Mouse (Mus musculus) megakaryocyte, embryonic 14.5 days (primary cell): ENCODE results near the gene Rtp1. TPM values are rescaled to one million over a fixed set of nuclear protein-coding genes. Genes with fewer than 3 reads are reported as not detected.

Source experiments
- H3K27me3 ChIP-seq: replicated peaks from 2 replicates; pipeline ENCODE3; 2012; ENCODE audit warnings: inconsistent platforms
- H3K36me3 ChIP-seq: replicated peaks from 2 replicates; pipeline ENCODE3; 2012; ENCODE audit warnings: low read length, inconsistent platforms, mixed read lengths
- H3K4me1 ChIP-seq: 2 replicates; pipeline ENCODE4 v1.6.1; 2012; ENCODE audit warnings: inconsistent platforms
- H3K4me3 ChIP-seq: replicated peaks from 2 replicates; pipeline ENCODE3; 2012; ENCODE audit warnings: moderate library complexity, mild to moderate bottlenecking, inconsistent platforms
- H3K9me3 ChIP-seq: 2 replicates; pipeline ENCODE4 v1.6.1; 2012; ENCODE audit warnings: inconsistent platforms
- FLI1 ChIP-seq: IDR thresholded peaks from 2 replicates; pipeline ENCODE4 v1.6.1; 2012; ENCODE audit warnings: low read length, inconsistent platforms, mixed read lengths
- GATA1 ChIP-seq: IDR thresholded peaks from 3 replicates; pipeline ENCODE4 v1.6.1; 2012; ENCODE audit warnings: mixed read lengths, low read length, inconsistent platforms, borderline replicate concordance
- polyA plus RNA-seq: library from polyadenylated mRNA; stranded (reverse); fragments of >175 nt; gene quantifications from 2 replicates; pipeline ENCODE4 v1.2.3, GENCODE M21; 2012; ENCODE audit warnings: low replicate concordance; ENCODE audit not compliant: insufficient read depth

Gene Rtp1
- polyA plus RNA-seq, 1 experiment, result not detected

DNA sequence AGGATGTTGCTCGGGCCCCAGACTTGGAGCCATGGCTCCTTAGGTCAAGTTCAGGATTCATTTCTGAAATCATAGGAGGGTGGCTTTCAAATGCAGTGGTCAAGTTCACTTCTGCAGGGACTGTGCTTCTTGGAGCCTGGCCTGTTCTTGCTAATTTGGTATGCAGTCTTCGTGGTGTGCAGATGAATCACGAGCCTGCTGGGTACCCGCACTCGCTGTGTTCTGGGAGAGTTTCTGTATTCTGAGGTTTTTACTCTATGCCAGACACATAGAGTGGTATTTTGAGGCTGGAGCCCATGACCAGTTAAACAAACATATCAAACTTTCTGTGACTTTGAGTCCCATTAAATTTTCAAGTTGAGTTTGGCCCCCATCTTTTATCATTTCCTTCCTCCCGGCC, 25.4 kb downstream of the Rtp1 start:
- peaks cover 13% of the 10 kb centered on the region for H3K27me3 ChIP-seq
- peaks cover 5% of the 10 kb centered on the region; the same call in 1 of the 2 replicates for H3K9me3 ChIP-seq
- no peaks in the 10 kb centered on the region; the same call in 1 of the 2 replicates for H3K4me1 ChIP-seq
- TF ChIP-seq FLI1, result no peak
- TF ChIP-seq GATA1, result no peak
- no peak overlapping the region for H3K4me3 ChIP-seq
- H3K36me3 ChIP-seq, result no peaks in the 10 kb centered on the region

DNA sequence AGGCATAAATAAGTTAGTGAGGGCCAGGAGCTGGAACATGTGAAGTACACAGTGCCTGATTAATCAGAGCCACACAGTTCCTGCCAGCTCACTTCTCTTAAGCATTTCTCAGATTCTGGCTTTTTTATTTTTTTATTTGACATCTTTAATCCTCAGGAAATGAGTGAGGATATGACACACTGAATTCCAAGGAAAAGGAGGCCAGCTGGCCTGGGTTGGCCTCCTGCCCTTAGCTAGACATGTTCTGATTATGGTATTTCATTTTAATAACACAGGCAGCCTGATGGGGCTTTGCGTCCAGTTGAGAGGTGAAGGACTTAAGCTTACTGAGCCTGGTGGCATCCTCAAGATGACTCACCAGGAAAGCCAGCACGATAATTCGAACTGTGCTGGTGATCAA, 27.6 kb downstream of the Rtp1 start:
- Histone ChIP-seq H3K4me1 (no peaks in the 10 kb centered on the region), H3K4me3 (no peak overlapping the region), H3K27me3 (peaks cover 13% of the 10 kb centered on the region), H3K36me3 (no peaks in the 10 kb centered on the region), H3K9me3 (peaks cover 5% of the 10 kb centered on the region; the same call in 1 of the 2 replicates)
- TF ChIP-seq FLI1 (no peak), GATA1 (no peak)

DNA sequence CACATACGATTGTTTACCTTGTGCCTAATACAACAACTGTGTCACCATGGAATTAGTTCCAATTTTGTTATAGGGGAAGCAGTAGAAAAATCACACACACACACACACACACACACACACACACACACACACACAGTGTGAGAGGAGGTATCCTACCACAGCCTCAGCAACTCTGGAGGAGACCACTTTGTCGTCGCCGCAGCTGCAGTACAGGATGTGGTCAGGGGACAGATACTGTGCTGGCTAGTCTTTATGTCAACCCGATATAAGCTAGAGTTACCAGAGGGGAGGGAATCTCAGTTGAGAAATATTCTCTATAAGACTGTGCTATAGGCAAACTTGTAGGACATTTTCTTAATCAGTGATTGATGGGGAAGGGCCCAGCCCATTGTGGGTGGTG, 28.4 kb downstream of the Rtp1 start:
- H3K9me3 ChIP-seq, result peaks cover 5% of the 10 kb centered on the region; the same call in 1 of the 2 replicates
- H3K4me1 ChIP-seq, result no peaks in the 10 kb centered on the region
- TF ChIP-seq FLI1 (no peak), GATA1 (no peak)
- peaks cover 13% of the 10 kb centered on the region for H3K27me3 ChIP-seq
- no peaks in the 10 kb centered on the region for H3K36me3 ChIP-seq
- no peak overlapping the region for H3K4me3 ChIP-seq

DNA sequence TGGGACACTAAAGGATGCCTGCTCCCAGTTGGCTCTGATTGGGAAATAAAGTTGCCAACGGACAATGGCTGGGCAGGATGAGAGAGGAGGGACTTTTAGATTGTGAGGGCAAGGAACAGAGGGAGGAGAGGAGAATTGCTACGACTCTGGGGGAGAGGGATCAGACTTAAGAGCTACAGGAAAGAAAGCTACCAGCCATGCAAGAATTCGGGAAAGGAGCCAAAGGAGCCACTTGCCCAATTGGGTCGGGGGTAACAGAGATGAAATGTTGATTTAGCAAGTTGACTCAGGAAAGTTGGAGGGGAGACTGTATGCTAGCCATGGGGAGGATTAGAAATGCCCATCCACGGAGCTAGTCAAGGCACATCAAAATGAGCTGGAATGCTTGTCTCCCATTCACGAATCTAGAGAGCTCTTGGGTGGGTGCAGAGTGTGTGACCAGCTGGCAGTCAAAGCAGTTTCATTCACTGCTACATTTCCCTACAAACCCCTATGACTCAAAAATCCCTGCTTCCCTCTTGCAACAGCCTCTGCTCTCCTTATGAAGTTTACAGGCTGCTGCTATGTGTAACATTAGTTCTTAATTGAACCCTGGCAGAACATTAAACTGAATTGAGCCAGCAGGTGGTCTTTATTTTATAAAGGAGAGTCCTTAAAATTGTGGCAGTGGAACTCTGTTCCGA, 30.1 kb downstream of the Rtp1 start:
- H3K9me3 ChIP-seq, result peaks cover 6% of the 10 kb centered on the region; the same call in 1 of the 2 replicates
- H3K4me3 ChIP-seq, result no peak overlapping the region
- no peaks in the 10 kb centered on the region for H3K36me3 ChIP-seq
- TF ChIP-seq FLI1, result no peak
- no peak for TF ChIP-seq GATA1
- H3K4me1 ChIP-seq, result no peaks in the 10 kb centered on the region
- peaks cover 12% of the 10 kb centered on the region for H3K27me3 ChIP-seq

DNA sequence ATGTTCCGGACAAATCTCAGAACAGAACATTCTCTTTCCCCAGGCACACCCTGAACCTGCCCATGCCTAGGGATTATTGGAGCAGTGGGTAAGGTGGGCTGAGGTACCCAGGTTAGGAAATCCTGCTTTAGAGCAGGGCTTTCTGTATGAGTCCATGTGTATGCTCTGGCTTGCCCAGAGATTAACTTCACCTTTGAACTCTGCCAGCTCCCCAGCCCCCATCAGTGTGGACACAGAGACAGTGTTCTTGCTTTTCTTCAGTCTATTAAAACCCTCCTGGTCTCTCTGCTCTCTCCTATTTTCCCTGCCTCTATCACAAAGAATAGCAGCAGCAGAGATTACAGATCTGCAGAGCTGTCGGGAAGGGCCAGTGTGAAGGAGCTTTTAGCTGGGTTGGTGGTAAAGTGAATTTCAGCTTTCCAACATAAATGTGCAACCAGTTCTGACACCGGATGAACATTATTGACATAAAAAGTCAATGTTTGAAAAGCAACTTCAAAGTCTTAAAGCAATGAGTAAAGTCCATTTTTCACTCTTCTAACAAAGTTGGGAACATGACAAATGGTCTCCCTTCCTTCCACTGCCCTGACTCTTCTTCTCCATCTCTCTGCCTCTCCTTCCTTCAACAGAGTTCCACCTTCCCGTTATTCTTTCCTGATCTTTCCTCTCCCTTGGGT, 34.9 kb downstream of the Rtp1 start:
- Histone ChIP-seq H3K9me3 (0 out of 2 replicates have a peak, but pooled peaks cover 2% of the 10 kb centered on the region), H3K27me3 (peaks cover 5% of the 10 kb centered on the region), H3K4me3 (no peak overlapping the region), H3K4me1 (no peaks in the 10 kb centered on the region), H3K36me3 (no peaks in the 10 kb centered on the region)
- TF ChIP-seq FLI1 (no peak), GATA1 (no peak)

DNA sequence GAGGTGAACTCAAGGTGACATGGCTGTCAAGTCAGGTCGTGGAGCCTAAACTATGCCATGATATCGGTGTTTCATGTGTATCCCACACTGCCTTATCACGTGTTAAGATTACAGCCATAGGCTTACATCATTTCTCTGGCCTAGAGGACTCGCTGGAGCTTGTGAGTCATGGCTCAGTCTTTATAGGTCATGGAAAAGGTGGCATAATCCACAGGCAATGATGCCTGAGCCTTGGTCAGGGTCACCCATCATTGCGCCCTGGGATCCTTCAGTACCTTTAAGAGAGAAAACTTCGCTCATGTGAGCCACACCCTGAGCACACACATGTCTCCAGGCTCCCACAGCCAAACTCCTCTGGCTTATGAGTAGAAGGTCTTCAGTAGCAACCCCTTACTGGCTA, 42.6 kb downstream of the Rtp1 start:
- no peaks in the 10 kb centered on the region for H3K4me1 ChIP-seq
- H3K4me3 ChIP-seq, result no peak overlapping the region
- H3K9me3 ChIP-seq, result peaks cover 15% of the 10 kb centered on the region; the same call in 1 of the 2 replicates
- H3K27me3 ChIP-seq, result no peaks in the 10 kb centered on the region
- no peaks in the 10 kb centered on the region for H3K36me3 ChIP-seq
- TF ChIP-seq GATA1 (no peak), FLI1 (no peak)

DNA sequence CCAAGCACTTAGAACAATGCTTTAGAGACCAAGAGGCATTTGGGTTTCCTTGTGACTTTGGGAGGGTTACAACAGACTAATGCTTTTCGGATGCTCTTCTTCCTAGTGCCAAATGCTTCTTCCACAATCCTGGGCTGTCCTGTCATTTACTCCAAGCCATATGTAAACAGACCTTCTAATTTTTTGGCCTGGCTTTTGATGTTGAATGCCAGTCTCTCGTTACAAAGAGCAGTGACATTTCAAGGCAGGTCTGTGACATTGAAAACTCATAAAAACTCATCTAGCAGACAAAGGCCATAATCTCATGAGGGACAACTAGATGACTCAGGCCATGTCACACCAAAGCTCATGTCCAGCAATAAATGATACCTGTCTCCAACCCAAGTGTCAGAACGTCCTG, 43.1 kb downstream of the Rtp1 start:
- Histone ChIP-seq H3K4me1 (no peaks in the 10 kb centered on the region), H3K9me3 (peaks cover 15% of the 10 kb centered on the region; the same call in 1 of the 2 replicates), H3K4me3 (no peak overlapping the region), H3K27me3 (peaks cover 2% of the 10 kb centered on the region), H3K36me3 (no peaks in the 10 kb centered on the region)
- TF ChIP-seq FLI1 (no peak), GATA1 (no peak)

DNA sequence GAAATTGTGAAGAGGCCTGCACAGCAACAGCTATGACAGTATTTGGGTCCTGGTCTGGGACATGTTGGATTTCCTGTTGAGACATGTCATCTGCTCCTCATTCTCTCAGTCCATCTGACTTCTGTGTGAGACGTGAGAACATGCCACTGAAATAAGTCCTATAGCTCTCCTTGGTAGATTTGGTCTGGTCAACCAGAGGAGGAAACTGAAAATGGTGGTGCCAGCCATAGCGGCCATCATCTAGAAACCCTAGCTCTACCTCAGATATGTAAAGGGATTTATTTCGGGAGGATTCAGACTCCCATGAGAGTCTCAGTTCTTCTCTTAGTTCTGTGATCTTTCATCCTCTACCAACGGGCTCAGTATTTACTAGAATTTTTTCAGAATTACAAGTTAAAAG, 46.7 kb downstream of the Rtp1 start:
- TF ChIP-seq GATA1, result no peak
- no peak for TF ChIP-seq FLI1
- Histone ChIP-seq H3K36me3 (no peaks in the 10 kb centered on the region), H3K27me3 (peaks cover 2% of the 10 kb centered on the region), H3K9me3 (0 out of 2 replicates have a peak, but pooled peaks cover 6% of the 10 kb centered on the region), H3K4me3 (no peak overlapping the region), H3K4me1 (no peaks in the 10 kb centered on the region)

DNA sequence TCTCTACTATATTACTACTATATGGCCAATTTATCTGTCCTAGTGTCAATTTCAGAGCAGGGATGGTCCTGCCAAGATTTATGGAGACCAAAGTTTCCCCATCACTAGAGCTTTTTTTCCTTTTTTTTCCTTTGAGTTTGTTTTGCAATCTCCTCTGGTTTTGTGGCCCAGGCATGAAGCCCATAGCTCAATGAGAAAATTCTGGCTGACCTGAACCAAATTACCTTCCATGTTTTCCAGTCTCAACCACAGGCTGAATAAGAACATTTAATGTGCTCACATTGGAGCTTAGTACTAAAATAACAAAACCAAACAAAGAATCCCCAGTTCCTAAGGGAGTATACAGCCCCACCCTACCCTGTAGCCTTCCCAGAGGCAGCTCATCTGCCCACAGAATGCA, 47.7 kb downstream of the Rtp1 start:
- H3K4me1 ChIP-seq, result no peaks in the 10 kb centered on the region
- H3K36me3 ChIP-seq, result no peaks in the 10 kb centered on the region
- H3K4me3 ChIP-seq, result no peak overlapping the region
- 0 out of 2 replicates have a peak, but pooled peaks cover 5% of the 10 kb centered on the region for H3K9me3 ChIP-seq
- TF ChIP-seq FLI1, result no peak
- TF ChIP-seq GATA1, result no peak
- H3K27me3 ChIP-seq, result peaks cover 2% of the 10 kb centered on the region

DNA sequence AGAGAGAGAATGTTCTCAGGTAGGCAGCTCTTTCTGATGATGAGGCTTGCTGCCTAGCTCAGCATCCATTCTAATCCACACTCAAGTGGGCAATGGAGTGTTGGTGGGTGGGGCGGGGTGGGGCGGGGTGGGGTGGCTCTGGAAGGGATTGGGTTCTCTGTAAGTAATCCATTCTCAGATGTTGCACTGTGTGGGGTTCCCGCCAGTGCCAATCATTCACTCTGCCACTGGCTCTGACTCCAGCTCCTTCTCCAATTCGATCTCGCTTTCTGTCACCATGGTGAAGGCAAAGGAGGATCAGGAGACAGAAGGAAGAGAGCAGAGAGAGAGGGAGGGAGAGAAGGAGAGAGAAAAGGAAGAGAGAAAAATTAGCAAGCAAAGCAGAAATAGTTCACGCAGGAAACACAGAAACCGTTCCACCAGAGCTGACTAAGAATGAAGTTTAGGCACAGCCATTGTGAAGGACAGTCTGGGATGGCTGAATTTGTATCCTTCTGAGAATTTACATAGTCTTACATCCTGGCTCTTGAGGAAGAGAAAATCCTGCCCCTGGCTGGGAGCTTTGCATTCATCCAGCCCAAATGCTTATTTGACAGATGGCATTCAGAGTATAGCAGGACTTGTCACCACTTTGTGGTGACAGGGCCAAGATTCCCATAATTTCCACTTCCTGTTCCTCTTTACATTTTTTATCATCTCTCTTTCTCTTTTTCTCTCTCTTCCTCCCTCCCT, 51.1 kb downstream of the Rtp1 start:
- peaks cover 2% of the 10 kb centered on the region for H3K27me3 ChIP-seq
- H3K36me3 ChIP-seq, result no peaks in the 10 kb centered on the region
- no peak for TF ChIP-seq FLI1
- no peak overlapping the region for H3K4me3 ChIP-seq
- H3K9me3 ChIP-seq, result no peaks in the 10 kb centered on the region
- no peaks in the 10 kb centered on the region for H3K4me1 ChIP-seq
